Mouse (Mus musculus): Measurements from ENCODE around the gene Vmn1r61.

The Vmn1r61 gene

GRCm38 (mm10) chr7:5613195-5613594 is at the start of gene Vmn1r61:
Gene Vmn1r61 (minus strand): TSS chr7:5613295.
- DNase-seq: no peak

Data from right cerebral cortex, postnatal 25 days (tissue).